Mouse (Mus musculus): ENCODE results near the gene Mtss1l.

- no peak for TF ChIP-seq POLR2A (IDR thresholded peaks at IDR 0.05; ENCODE audit: low read depth, low read length)
- TF ChIP-seq CTCF (conservative IDR thresholded peaks at IDR 0.05; ENCODE audit: insufficient read depth, insufficient read length, low read depth, low read length): no peak
Measured at GRCm38 (mm10) chr8:110776335-110776734, 55.1 kb downstream of the Mtss1l start.

All from kidney, adult 2 months (tissue).